Mouse (Mus musculus) liver, embryonic 14.5 days (tissue): ENCODE data around the gene Agap3. TPM values are rescaled to one million over a fixed set of nuclear protein-coding genes. Genes with fewer than 3 reads are reported as not detected.

Source experiments
- ATAC-seq: fragments of 200-750 bp; cut with Nextera tagmentation; 2 replicates; pipeline ENCODE4 v1.8.0; 2017; ENCODE audit warnings: moderate number of reproducible peaks, mild to moderate bottlenecking, moderate library complexity; ENCODE audit not compliant: insufficient read depth
- DNase-seq, 3 experiments: peaks; one replicate each; pipeline ENCODE4 v3.0.0-alpha.2; 2012 to 2013; ENCODE audit warnings: low read depth in 3 of 3, low spot score in 3 of 3
- H3K27ac ChIP-seq: fragments of 300-500 bp; sonication (generic); 2 replicates; pipeline ENCODE4 v1.5.1; 2014; ENCODE audit warnings: moderate library complexity, mild to moderate bottlenecking, control low read depth, inconsistent platforms
- H3K27me3 ChIP-seq: fragments of 300-500 bp; sonication (generic); 2 replicates; pipeline ENCODE4 v1.6.1; 2014; ENCODE audit warnings: mild to moderate bottlenecking, low read length, moderate library complexity; ENCODE audit not compliant: control insufficient read depth, insufficient read depth
- H3K36me3 ChIP-seq: fragments of 300-500 bp; sonication (generic); replicated peaks from 2 replicates; pipeline ENCODE4 v1.6.1; 2014; ENCODE audit warnings: low read depth; ENCODE audit not compliant: control insufficient read depth, insufficient read depth
- H3K4me1 ChIP-seq, 2 experiments: fragments of 200-500 bp in 1 of 2; fragments of 300-500 bp in 1 of 2; sonication (generic) in 1 of 2; replicated peaks; 2 replicates each; pipeline ENCODE4 v1.6.1; 2012 to 2014; ENCODE audit warnings: antibody characterized with exemption in 1 of 2, inconsistent platforms in 1 of 2, low read length in 1 of 2; ENCODE audit not compliant: control insufficient read depth in 2 of 2, insufficient read depth in 2 of 2
- H3K4me2 ChIP-seq: fragments of 300-500 bp; sonication (generic); 2 replicates; pipeline ENCODE4 v1.6.1; 2014; ENCODE audit warnings: low read depth, mild to moderate bottlenecking, control low read depth, moderate library complexity
- H3K4me3 ChIP-seq, 2 experiments: fragments of 200-500 bp in 1 of 2; fragments of 300-500 bp in 1 of 2; sonication (generic) in 1 of 2; 2 replicates each; pipeline ENCODE4 v1.5.1; 2012 to 2014; ENCODE audit warnings: low read depth in 2 of 2, low read length in 2 of 2, mild to moderate bottlenecking in 2 of 2, control low read depth in 1 of 2, inconsistent platforms in 1 of 2, moderate library complexity in 1 of 2; ENCODE audit not compliant: insufficient read depth in 1 of 2
- H3K9ac ChIP-seq: fragments of 300-500 bp; sonication (generic); replicated peaks from 2 replicates; pipeline ENCODE4 v1.6.1; 2014; ENCODE audit warnings: mild to moderate bottlenecking, control low read depth, moderate library complexity
- H3K9me3 ChIP-seq: fragments of 300-500 bp; sonication (generic); 2 replicates; pipeline ENCODE4 v1.6.1; 2016; ENCODE audit warnings: low read length, mixed read lengths; ENCODE audit not compliant: control insufficient read depth
- CTCF ChIP-seq: IDR thresholded peaks from 2 replicates; pipeline ENCODE4 v1.5.1; 2016; ENCODE audit warnings: antibody characterized with exemption, low read depth, control low read depth
- EP300 ChIP-seq: IDR thresholded peaks from 2 replicates; pipeline ENCODE4 v1.6.1; 2016; ENCODE audit warnings: antibody characterized with exemption, low read depth
- WGBS: fragments of 180-500 bp; shearing (Covaris S2); extraction: QIAGEN DNeasy Blood & Tissue Kit; methylation state at CpG from one replicate; pipeline ENCODE4 v1.1.7; 2014; ENCODE audit not compliant: insufficient replicate concordance; 5-methylcytosine and 5-hydroxymethylcytosine counted together
- polyA plus RNA-seq, 2 experiments: library from polyadenylated mRNA; depleted of rRNA in 1 of 2; stranded (reverse) in 1 of 2; unstranded in 1 of 2; fragments of >200 nt; fragmentation: Nextera tagmentation in 1 of 2; extraction: Ambion mirVana in 1 of 2; gene quantifications; 2 replicates each; pipeline versions ENCODE4 v1.2.1 to v1.2.3; 2012 to 2014

The Agap3 gene
- polyA plus RNA-seq, 2 experiments, result 6.6 to 16.9 TPM

GRCm38 (mm10) chr5:24474723-24475261 lies 22.8 kb downstream of the Agap3 start:
- Histone ChIP-seq H3K27me3 (peaks cover 24% of the 10 kb centered on the region), H3K27ac (no peak overlapping the region), H3K9ac (no peak overlapping the region), H3K4me1 (0 out of 4 replicates have a peak, but pooled peaks cover 0 to 2% of the 10 kb centered on the region in 2 experiments), H3K4me2 (peak overlapping the region; percentile 63), H3K4me3 (peak overlapping the region in 1 of 2 experiments; percentile 39; a peak in 2 of 4 replicates), H3K9me3 (no peaks in the 10 kb centered on the region), H3K36me3 (peaks cover 2% of the 10 kb centered on the region)
- 8% methylated on average over 67 of the region's 67 CpGs for WGBS
- TF ChIP-seq CTCF (no peak), EP300 (no peak)
- DNase-seq (no peak), ATAC-seq (0 out of 2 replicates have a peak, but pooled peaks have one; percentile 11)

- no peak overlapping the region; the same call in 1 of the 2 replicates for H3K4me2 ChIP-seq
- H3K9ac ChIP-seq, result no peak overlapping the region
- H3K27ac ChIP-seq, result no peak overlapping the region
Measured at GRCm38 (mm10) chr5:24475476-24476241, 23.7 kb downstream of the Agap3 start.

GRCm38 (mm10) chr5:24477909-24478308 lies 25.9 kb downstream of the Agap3 start:
- Histone ChIP-seq H3K27me3 (peaks cover 24% of the 10 kb centered on the region), H3K9me3 (no peaks in the 10 kb centered on the region), H3K4me1 (0 out of 4 replicates have a peak, but pooled peaks cover 0 to 2% of the 10 kb centered on the region in 2 experiments), H3K27ac (no peak overlapping the region), H3K36me3 (peaks cover 11% of the 10 kb centered on the region), H3K4me2 (no peak overlapping the region), H3K4me3 (no peak overlapping the region), H3K9ac (no peak overlapping the region)
- ATAC-seq (no peak), DNase-seq (no peak)
- TF ChIP-seq CTCF, result no peak
- TF ChIP-seq EP300, result no peak
- 87% methylated on average over 9 of the region's 9 CpGs for WGBS

More at GRCm38 (mm10) chr5:24475476-24476241, 23.7 kb downstream of the Agap3 start:
- Histone ChIP-seq H3K4me1 (0 out of 4 replicates have a peak, but pooled peaks cover 0 to 2% of the 10 kb centered on the region in 2 experiments), H3K27me3 (peaks cover 24% of the 10 kb centered on the region), H3K4me3 (no peak overlapping the region), H3K36me3 (peaks cover 8% of the 10 kb centered on the region), H3K9me3 (no peaks in the 10 kb centered on the region)
- 67% methylated on average over 6 of the region's 6 CpGs for WGBS
- TF ChIP-seq EP300 (no peak), CTCF (no peak)
- DNase-seq, result no peak
- no peak for ATAC-seq

- Histone ChIP-seq H3K9ac (no peak overlapping the region), H3K27me3 (no peaks in the 10 kb centered on the region), H3K4me3 (no peak overlapping the region), H3K27ac (no peak overlapping the region), H3K4me1 (0 out of 4 replicates have a peak, but pooled peaks cover 0 to 2% of the 10 kb centered on the region in 2 experiments), H3K4me2 (no peak overlapping the region), H3K36me3 (peaks cover 14% of the 10 kb centered on the region; the same call in 1 of the 2 replicates), H3K9me3 (no peaks in the 10 kb centered on the region)
- 25% methylated on average over 4 of the region's 4 CpGs for WGBS
- peak in 2 of 3 experiments; percentile 17 to 26 for DNase-seq
- no peak for ATAC-seq
- TF ChIP-seq EP300 (no peak), CTCF (peak; percentile 83)
Measured at GRCm38 (mm10) chr5:24481647-24482046, 29.7 kb downstream of the Agap3 start.
